Mouse (Mus musculus) layer of hippocampus, postnatal 14 days (tissue): ENCODE measurements around the gene Ccdc9. TPM values are rescaled to one million over a fixed set of nuclear protein-coding genes. Genes with fewer than 3 reads are reported as not detected.
"Not testable (repeated sequence)": the region's sequence is repeated elsewhere in the genome, so short reads cannot be mapped to it uniquely, and the experiment has no call there.

Source experiments
- DNase-seq, 2 experiments: peaks; one replicate each; pipeline ENCODE4 v3.0.0; 2021 to 2022; ENCODE audit warnings: low spot score in 2 of 2, mixed read lengths in 1 of 2
- total RNA-seq, 2 experiments: library from RNA; stranded (reverse); gene quantifications; 2 replicates each; pipeline ENCODE4 v1.2.3; 2021

Ccdc9 gene
- total RNA-seq, 2 experiments from 2014 or later = 84.3 to 84.5 TPM

- DNase-seq = no peak
Measured at GRCm38 (mm10) chr7:16308555-16309317, 22.1 kb upstream of the Ccdc9 start.

DNA sequence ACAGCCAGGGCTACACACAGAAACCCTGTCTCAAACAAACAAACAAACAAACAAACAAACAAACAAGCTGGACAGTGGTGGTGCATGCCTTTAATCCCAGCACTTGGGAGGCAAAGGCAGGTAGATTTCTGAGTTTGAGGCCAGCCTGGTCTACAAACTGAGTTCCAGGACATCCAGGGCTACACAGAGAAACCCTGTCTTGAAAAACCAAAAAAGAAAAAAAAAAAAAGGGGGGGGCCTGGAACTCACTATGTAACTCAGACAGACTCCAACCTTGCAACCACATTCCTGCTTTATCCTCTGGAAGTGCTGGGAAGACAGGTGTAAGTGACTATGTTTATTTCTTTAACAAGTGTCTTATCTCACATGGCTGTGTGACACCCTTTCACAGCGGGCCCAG is 21.5 kb upstream of the Ccdc9 start, which contains the start of gene Bbc3:
Bbc3 (plus strand) TSS at position 301 of the 400 bp plus-strand sequence.
- DNase-seq = not testable (repeated sequence)

- DNase-seq = not testable (repeated sequence)
Measured at GRCm38 (mm10) chr7:16307141-16307540, 20.5 kb upstream of the Ccdc9 start.

DNA sequence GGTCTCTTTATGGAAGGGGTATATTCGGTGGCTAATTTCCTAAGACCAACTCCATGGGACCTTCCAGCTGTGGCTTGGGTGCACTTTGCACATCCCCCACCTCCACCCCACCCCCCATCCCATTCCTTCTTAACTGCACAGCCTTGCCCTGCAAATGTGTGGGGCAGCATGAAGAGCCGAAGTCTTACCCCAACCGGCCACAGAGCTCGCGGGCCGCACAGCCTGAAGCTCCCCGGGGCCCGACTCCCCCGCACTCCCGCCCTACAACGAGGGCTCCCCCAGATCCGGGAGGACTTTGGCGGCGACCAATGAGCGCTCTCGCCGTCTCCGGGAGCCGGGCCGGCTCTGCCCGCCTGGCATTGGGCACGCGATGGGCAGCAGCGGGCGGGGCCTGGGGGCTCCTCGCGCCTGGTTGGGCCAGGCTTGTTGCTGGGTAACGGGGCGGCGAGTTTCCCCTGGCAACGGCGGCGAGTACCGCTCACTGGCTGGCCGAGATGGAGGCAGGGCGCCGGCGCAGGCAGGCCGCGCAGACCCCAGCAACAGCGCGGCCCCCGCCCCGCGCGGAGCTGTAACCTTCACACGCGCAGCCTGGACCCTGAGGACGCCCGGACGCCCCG is 12.9 kb upstream of the Ccdc9 start:
- DNase-seq = peak; percentile 94 to 97

DNA sequence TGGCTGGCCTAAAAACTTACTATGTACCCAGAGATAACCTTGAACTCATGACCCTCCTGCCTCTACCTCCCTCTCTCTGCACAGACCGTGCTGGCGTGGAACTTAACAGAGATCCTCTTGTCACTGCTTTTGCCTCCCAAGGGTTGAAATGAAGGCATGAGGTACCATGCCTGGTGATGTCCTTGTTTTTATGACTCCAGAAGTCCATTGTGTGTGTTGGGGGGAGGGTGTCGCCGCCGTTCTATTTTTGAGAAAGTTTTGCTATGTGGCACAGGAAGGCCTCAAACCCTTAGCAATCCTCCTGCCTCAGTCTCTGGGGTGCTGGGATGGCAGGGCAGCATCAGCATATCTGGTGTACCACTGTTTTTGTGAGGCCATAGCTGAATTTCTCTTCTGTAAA is 12.3 kb upstream of the Ccdc9 start:
- no peak for DNase-seq

GRCm38 (mm10) chr7:16297616-16298015 is 11.0 kb upstream of the Ccdc9 start:
- no peak for DNase-seq

DNA sequence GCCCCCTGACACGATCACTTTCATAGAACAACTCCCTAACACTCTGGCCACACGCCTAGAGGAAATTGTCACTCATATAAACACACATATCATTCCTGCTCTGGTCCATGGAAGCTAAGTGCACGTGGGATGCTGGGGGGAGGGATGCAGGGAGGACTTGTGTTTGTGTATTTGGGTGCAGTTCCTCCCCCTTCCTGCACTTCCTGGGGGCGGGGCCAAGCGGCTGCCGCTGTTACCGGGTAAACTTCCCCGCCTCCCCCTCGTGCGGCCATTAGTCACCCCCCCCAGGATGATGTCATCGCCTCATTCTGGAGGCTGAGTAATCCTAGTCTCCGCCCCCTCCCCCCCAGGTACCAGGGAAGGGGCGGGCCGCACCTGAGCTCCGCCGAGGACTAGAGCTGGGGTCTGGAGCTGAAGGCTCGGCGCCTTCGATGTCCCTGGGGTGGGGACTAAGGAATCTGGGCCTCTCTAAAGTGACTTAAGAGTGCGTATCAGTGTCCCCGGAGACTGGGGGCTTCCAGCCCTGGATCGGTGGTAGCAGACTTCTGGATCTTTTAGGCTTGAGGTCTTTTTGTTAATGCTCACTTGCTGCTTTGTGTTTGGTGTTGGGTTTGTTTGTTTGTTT is 10.3 kb upstream of the Ccdc9 start:
- peak; percentile 75 to 84 for DNase-seq

GRCm38 (mm10) chr7:16296146-16296545 is 9.6 kb upstream of the Ccdc9 start:
- DNase-seq = no peak

DNA sequence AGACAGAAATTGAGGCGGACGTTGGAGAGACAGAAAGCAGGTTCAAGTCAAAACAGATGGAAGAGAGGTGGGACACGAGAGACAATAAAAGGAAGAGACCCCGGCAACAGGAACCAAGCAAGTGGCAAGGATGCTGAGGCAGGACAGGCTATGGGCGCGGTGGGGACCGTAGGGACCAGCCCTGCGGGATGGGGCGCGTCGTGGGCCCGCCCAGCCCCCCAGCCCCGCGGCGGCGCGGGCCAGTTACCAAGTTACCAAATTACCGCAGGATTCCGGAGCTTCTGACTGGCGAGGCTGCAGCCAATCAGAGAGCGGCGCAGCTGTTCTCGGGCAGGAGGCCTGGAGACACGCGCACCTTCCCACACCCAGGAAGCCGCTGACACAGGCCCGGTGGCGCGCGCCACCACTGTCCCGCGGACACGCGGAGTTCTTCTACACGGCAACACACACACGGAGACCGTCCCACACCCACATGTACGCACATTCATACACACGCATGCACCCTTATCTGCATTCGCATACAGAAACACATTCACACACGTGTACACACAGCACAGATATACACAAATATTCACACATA is 8.8 kb upstream of the Ccdc9 start:
- DNase-seq = peak; percentile 75 to 76

DNA sequence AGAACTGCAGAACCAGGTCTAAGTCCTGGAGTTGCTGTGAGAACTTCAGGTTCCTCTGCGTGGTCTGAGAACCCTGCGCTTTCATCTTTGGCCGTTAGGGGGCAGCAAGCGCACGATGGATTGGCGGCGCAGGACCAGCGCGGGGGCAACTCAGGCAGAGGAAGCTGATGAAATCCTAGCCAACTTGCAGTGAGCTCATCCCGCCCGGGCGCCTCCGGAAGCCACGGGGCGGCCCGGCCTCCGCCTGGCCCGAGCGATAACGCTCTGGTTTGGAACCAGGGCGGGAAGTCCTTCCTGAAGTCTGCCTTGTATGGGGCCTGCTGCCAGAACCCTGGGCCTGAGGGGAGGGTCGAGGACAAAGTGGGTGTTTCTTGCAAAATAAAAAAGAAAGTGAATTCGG is 8.2 kb upstream of the Ccdc9 start:
- DNase-seq = peak; percentile 93 to 94

DNA sequence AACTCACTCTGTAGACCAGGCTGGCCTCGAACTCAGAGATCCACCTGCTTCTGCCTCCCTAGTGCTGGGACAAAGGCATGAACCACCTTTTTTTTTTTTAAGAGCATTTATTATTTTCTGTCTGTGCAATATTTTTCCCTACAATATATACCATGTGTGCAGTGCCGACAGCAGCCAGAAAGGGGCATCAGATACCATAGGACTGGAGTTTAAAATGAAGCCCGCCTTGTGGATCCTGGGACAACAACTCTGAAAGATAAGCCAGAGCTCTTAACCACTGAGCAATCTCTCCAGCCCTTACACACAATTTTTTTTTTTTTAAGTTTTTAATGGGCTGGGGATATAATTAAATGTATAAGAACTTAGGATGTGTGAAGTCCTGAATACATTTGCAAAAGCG is 7.8 kb upstream of the Ccdc9 start:
- no peak for DNase-seq

GRCm38 (mm10) chr7:16287791-16288190 is 1.2 kb upstream of the Ccdc9 start:
- DNase-seq = no peak

DNA sequence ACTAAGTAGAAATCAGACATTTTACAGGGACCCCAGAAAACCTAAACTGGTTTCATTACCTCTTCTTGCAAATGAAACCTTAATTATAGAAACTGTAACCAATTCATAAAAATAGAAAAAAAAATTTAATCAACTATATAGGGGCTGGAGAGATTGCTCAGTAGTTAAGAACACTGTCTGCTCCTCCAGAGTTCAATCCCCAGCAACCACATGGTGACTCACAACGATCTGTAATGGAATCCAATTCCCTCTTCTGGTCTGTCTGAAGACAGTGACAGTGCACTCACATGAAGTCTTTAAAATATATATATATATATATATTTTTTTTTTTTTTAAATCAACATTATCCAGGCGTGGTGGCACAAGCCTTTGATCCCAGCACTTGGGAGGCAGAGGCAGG is 421 bp upstream of the Ccdc9 start:
- DNase-seq = no peak

DNA sequence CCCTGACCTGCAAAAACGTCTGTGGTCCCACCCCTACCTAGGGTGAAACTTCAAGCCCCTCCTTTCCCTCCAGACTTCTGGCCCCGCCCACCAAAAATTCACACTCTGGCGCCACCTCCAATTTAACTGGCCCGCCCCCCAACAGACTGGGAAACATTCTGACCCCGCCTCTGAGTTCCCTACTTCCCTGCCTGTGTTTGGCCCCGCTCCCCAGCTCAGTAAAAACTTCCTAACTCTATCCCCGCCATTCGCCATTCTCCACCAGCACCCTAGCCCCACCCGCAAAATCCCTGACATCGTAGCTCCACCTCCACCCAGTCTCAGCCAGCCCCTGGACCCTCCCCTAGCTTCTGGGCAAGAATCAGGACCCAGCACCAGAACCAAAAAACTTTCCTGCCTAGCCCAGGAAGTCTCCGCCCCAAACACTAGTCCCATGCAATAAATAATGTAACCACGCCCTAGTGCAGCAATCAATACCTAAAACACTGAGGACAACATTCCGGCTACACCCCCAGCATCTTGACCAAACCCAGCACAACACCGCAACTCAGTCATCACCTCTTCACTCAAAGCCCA is 1.1 kb downstream of the Ccdc9 start:
- peak in 1 of 2 experiments; percentile 58 for DNase-seq

- no peak for DNase-seq
Measured at GRCm38 (mm10) chr7:16284904-16285303, 1.7 kb downstream of the Ccdc9 start.

GRCm38 (mm10) chr7:16284001-16284400 is 2.6 kb downstream of the Ccdc9 start:
- DNase-seq = no peak

- DNase-seq = no peak
Measured at GRCm38 (mm10) chr7:16282334-16282733, 4.3 kb downstream of the Ccdc9 start.

- DNase-seq = no peak
Measured at GRCm38 (mm10) chr7:16280721-16281120, 5.9 kb downstream of the Ccdc9 start.

DNA sequence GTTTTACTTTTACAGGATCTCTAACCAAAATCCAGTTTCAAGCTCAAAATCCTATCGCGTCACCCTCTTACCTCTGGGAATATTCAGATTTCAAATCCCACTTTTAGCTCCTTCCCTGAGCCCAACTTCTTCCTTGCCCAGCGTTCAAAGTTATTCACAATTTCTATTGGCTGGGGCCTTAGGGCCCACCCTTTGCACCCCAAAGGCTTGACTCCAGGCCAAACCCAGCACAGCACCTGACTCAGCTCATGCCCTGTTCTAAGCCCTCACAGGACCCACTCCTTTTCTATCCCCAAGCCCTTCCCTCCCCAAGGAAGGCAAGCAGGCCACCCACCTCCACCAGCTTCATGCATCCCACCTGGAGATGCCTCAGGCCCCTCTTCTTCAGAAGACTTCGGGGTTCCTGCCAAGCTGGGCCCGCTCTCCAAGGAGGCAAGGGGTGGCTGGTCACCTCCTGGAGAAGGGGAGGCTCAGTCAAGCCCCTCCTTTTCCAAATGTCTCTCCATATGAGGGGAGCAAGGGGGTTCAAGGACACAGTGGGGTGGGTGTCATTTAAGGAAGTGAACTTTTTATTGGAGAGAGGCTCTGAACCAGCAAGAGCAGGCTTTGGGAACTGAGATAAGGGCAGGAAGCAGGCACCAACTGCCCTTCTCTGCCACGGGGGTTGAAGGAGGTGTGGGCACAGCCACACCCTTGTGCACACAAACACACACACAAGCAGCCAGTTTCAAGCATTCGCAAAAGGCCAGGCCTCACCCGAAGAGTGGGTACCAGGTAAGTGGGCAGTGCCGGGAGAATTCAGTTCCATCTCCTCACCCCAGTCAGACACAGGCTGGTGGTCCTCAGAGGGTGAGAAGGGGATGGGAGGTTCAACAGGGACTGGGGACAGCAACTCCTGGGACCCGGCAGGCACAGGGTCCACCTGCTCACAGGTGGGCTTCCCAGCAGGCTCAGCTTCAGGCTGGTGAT is 11.4 kb downstream of the Ccdc9 start:
- DNase-seq = no peak

DNA sequence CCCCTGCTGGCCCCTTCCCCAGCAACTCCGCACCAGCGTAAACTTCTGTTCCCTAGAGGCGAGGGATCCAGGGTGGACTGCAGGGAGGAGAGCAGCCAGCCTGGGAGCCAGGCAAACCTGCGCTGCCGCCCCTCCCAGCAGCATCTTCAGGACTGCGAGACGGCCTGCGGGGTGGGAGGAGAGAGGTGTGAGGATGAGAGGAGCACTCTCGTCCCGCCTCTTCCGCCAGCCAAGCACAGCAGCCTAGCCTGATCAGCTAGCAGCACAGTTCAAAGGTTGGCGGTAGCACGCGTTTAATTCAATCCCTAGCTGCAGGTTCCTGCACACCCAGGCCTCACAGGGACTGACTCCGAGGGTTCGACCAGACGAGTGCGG is 12.8 kb downstream of the Ccdc9 start:
- DNase-seq = no peak
